Mouse (Mus musculus) heart, postnatal 0 days (tissue): ENCODE data around the gene Lhfp.

Experiments
- CTCF ChIP-seq: IDR thresholded peaks from 2 replicates; pipeline ENCODE4 v1.5.1; 2016; ENCODE audit warnings: antibody characterized with exemption, control low read depth, low read depth
- EP300 ChIP-seq: IDR thresholded peaks from 2 replicates; pipeline ENCODE4 v1.6.1; 2016; ENCODE audit warnings: antibody characterized with exemption, low read depth

DNA sequence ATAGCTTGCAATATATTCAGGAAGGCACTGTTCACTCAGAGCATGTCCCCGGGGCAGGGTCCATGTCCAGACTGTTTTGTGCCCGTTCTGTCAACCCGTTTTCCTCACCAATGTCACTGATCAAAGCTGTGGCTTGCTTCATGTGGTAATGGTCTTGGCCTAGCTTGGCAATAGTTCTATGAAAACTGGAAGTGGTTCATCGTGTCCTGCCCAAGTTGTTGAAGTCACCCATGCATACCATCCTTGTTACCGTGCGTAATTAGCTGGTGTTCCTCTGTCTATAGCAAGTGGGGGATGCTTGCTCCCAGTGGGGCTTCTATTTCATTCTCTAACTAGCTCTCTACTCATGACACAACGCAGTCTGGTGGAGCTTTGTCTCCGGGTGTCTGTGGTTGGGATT lies 43.5 kb downstream of the Lhfp start:
- TF ChIP-seq CTCF (no peak), EP300 (no peak)
